ENCODE assay signal across 18 mouse cellular contexts in genomic region chr5:35241556-35241955, GRCm38 (mm10). TPM values are rescaled to one million over a fixed set of nuclear protein-coding genes. Genes with fewer than 3 reads are reported as not detected.
"Had no signal": no experiment of that assay in that cellular context is flagged by ENCODE, and none has a peak within 500 bp of the region (broad histone marks: within the 10 kb centered on the region; RNA-seq: fewer than 3 reads in every experiment).

No protein-coding gene starts in this region.

- H3K9me3 ChIP-seq: neural tube, embryonic 15.5 days; stomach, embryonic 15.5 days had no signal

- H3K4me3 ChIP-seq: neural tube, embryonic 13.5 days; neural tube, embryonic 15.5 days; stomach, embryonic 15.5 days had no signal

- H3K36me3 ChIP-seq: neural tube, embryonic 13.5 days; neural tube, embryonic 15.5 days; stomach, embryonic 15.5 days had no signal

- DNase-seq: retina, postnatal 1 day; right cerebral cortex, adult 18-20 months; right cerebral cortex, postnatal 14 days; right cerebral cortex, postnatal 25 days; right cerebral cortex, postnatal 4 days; spleen, adult 18-20 months; thymus, adult 18-20 months; thymus, adult 2 months; thymus, postnatal 14 days; thymus, postnatal 25 days; thymus, postnatal 36 days; thymus, postnatal 4 days had no signal

- H3K27me3 ChIP-seq: neural tube, embryonic 13.5 days; neural tube, embryonic 15.5 days; stomach, embryonic 15.5 days had no signal

- H3K27ac ChIP-seq: neural tube, embryonic 13.5 days; neural tube, embryonic 15.5 days; stomach, embryonic 15.5 days; stomach, postnatal 0 days had no signal

- H3K4me1 ChIP-seq: stomach, embryonic 15.5 days had no signal

RNA-seq across cellular contexts. Expression of gene Adra2c, which starts 36.6 kb away (rescaled TPM):
- polyA plus RNA-seq: stomach, embryonic 14.5 days; stomach, embryonic 16.5 days; stomach, postnatal 0 days had no signal
